Mouse (Mus musculus): ENCODE results near the gene Spin1. TPM values are rescaled to one million over a fixed set of nuclear protein-coding genes. Genes with fewer than 3 reads are reported as not detected.
"Not testable (repeated sequence)": the region's sequence is repeated elsewhere in the genome, so short reads cannot be mapped to it uniquely, and the experiment has no call there.

The Spin1 gene
- total RNA-seq, 2 experiments from 2014 or later = 73.0 to 80.7 TPM

DNA sequence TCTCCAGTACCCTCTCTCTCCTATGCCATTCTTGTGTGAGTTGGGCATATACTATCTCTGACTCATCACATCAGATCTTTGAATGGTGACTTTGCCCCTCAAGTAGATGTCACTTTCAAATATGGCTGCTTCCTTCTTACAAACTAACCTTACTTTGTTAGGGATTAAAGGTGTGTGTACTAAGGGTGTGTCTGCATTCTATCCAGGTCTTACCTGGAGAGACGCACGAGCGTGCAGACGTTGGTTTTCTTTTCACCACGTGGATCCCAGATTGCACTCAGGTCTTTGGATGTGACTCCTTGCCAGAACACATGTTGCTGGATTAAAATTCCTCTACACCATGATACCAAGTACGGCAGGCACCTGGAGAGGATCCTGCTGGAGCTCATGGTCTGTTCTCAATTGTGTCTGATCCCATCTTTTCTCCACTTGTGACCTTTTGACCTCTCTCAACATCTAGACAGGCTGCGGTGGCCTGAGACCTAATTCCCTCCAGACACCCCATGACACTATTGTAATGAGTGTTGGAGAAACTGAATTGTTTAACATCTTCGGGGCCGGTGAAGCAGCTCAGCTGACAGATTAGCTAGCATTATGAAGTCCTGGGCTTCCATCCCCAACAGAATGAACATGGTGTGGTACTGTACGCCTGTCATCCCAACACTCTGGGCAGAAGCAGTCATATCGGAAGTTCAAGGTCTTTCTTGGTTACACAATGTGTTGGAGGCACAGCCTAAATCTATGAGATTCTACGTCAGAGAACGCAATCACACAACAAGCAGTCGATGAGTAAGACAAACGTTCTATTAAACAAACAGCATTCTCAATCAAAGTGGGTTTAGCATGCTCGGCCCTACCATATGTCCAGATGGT lies 6.1 kb upstream of the Spin1 start:
- no peak for DNase-seq

GRCm38 (mm10) chr13:51095196-51095715 lies 5.4 kb upstream of the Spin1 start:
- DNase-seq = no peak

DNA sequence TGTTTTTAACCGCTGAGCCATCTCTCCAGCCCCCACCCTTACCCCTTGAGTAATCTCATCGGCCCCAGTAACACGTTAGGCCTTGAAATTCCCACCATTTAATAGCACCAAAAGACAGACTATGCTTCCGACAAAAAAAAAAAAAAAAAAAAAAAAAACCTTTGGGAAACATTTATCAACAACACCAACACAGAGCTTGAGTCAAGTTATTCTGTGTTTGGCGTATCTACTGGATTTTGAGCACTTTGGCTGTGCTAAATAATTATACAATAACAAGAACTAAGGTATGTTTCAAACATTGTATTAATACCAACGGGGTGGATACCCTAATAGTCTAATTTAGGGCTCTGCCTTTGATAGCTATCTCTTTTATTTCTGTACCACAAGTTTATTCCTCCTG lies 4.0 kb upstream of the Spin1 start:
- DNase-seq = no peak

- DNase-seq = peak; percentile 20 to 39
Measured at GRCm38 (mm10) chr13:51099560-51100232, 984 bp upstream of the Spin1 start.

- DNase-seq = peak; percentile 53 to 70
Measured at GRCm38 (mm10) chr13:51101016-51101776, 516 bp downstream of the Spin1 start.

DNA sequence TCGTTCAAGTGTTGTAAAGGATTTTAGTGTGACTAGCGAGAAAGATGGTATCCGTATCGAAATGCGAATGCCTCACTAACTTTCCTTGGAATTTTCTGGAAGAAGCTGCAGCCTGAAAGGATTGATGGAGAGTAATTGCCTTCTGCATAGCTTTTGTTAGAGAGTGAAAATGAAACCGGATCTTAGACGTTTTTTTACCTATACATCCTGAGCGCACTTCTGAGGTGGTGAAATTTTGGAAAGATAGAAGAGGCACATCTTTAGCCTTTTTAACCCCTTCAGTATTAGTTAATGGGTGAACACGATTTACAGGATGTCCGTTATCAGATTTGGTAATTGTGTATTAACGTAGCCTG lies 1.1 kb downstream of the Spin1 start:
- no peak for DNase-seq

GRCm38 (mm10) chr13:51103111-51103725 lies 2.5 kb downstream of the Spin1 start:
- DNase-seq = peak; percentile 17 to 38

DNA sequence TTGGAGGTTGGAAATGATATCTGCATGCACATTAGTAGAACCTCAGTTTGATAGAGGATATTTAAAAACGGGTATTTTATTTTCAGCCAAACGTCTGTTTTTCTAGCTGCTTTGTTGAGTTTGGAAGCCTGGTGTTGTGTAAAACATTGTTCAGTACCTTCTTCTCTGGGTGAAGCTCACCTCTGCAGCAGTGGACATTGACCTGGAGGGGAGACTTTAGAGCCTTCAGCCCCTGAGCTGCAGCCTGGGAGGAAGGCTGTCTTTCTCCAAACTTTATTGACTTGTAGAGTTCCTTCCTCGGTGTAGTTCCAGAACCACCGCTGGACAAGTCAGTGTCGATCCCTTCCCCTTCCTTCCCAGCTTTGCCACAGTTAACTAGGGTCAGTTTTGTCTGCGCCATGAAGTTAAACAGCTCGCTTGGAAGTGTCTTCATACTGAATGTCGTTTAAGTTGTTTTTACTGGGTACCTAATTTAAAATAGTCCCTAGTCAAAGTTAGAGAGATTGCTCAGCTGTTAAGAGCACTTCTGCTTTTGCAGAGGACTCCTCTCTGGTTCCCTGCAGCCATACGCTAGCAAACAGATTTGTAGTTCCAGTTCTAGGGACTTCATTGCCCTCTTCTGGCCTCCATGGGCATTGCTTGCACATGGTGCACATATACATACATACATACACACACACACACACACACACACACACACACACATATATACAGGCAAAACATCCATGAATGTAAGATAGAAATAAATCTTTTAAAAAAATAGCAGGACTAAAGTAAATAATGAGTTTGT lies 3.4 kb downstream of the Spin1 start:
- no peak for DNase-seq

GRCm38 (mm10) chr13:51105861-51106655 lies 5.4 kb downstream of the Spin1 start:
- no peak for DNase-seq

DNA sequence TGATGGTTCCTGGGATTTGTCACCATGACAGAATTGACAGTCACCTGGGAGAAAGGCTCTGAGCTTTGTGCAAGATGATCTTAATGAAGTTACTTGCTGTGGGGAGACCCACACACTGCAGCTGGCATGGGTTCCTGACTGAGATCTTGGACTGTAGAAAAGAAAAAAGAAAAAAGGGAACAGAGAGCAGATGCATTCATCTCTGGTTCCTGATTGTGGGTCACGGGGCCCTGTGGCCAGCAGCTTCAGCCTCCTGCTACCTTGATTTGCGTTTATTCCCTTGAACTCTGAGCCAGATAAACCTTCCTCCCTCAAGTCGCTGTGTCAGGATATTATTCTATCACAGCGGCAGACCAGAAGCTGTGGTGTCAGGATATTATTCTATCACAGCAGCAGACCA lies 6.1 kb downstream of the Spin1 start:
- DNase-seq = peak in 1 of 2 experiments; percentile 22

GRCm38 (mm10) chr13:51109517-51109916 lies 8.8 kb downstream of the Spin1 start:
- no peak for DNase-seq

- DNase-seq = not testable (repeated sequence)
Measured at GRCm38 (mm10) chr13:51114398-51114797, 13.7 kb downstream of the Spin1 start.

DNA sequence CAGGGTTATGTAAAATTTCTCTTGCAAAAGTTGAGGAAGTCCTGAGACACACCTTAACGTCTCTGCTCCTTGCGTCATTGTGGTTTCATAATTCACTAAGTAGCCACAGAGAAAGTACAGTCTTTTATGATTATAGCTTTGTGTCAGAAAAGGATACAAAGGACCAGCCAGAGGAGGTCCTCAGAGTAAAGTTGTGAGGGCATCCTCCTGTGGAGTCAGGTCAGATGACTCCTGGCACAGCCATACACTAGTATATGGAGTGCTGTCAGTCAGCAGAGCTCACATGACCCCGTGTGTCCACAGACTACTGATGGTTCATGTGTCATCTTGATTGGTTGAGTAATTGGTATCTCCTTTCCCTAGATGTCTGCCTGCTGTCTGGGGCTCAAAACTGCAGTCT lies 15.1 kb downstream of the Spin1 start:
- no peak for DNase-seq

GRCm38 (mm10) chr13:51120734-51121133 lies 20.1 kb downstream of the Spin1 start:
- no peak for DNase-seq

DNA sequence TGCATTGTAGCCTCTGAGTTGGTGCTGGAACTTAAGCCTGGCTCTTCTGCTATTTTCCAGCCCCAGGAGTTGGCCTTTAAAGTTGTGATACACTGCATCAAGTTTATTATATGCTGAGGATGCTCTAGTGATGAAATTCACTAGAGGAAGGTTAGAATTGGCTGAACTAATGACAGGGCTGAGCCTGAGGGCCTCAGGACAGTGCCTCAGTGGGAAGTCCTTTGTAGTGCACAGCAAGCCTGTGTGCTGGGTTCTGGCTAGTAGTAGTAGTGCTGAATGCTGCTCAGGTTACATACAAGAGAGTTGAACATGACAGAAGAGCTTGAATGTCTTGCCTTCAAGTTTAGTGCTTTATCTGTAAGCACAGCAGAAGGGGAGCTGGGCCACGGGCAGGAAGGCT lies 21.3 kb downstream of the Spin1 start:
- DNase-seq = no peak

- DNase-seq = no peak
Measured at GRCm38 (mm10) chr13:51122771-51123170, 22.1 kb downstream of the Spin1 start.

DNA sequence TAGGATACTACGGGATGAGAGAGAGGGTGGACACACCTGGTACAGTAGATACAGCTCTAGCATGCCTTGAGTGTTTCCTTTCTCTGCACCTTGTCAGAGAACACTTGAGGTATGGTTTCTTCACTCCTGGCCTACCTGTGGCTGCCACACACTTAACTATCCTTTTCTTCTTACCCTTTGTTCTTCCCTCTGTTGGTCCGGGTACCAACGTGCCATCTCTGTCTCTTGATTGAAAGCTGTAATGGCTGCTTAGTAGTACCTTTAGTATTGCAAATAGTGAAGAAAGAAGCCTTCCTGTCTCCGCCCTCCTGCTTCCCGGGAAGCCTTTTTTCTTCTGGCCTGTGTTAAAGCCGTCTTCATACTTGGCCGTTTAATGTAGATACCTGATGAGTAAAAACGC lies 24.7 kb downstream of the Spin1 start:
- DNase-seq = no peak

DNA sequence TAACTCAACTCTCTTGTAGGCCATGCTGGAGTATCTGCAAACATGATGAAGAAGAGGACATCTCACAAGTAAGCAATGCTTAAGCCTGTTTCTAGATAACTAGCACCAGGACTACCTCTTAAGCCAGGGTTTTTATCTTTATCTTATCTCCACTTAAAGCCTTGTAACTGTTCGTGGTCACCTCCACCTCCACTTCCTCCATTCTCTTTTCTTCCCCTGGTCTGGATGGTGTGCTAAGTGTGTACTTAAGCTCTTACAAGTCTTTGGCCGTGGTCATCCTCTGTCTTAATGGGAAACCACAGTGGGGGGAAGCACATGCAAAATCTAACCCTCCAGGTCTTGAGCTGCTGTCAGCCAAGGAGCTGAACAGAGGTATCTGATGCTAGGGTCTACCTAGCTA lies 27.2 kb downstream of the Spin1 start:
- DNase-seq = no peak

DNA sequence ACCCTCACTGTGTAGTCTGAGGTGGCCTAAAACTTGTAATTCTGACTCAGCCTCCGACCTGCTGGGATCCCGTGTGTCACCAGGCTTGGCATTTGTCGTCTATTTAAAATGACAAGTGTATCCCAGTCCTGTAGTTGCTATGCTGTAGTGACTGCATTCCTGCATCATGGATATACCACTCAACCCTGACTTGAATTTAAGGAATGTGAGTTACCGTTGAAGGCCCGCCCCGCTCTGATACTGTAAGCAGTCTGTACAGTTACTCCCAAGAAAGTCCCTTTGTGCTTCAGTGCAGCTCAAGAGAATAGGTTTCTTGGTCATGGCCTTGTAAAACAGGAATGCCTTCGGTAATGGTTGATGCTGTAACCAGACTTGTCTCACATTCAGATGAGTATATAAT lies 27.7 kb downstream of the Spin1 start:
- no peak for DNase-seq

DNA sequence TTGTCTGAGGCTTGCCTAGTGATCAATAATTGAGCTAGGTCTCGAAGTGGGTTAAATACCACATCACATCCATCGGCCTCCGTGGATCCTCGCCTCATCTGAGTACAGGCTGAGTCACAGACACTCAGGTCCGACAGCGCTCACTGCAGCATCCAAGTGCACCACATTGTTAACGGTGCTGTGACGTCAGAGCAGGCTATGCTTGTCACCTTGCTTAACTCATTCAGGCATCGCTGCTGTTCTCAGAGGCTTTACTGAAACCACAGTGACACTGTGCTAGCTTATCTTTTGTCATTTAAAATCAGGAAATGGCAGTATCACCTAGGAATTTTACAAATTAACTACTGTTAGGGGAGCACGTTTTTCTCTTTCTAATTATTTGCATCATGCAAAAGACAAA lies 30.5 kb downstream of the Spin1 start:
- DNase-seq = no peak

GRCm38 (mm10) chr13:51136315-51136714 lies 35.6 kb downstream of the Spin1 start:
- no peak for DNase-seq
